Comparison of ENCODE assay signal across 17 mouse cellular contexts in the genomic region with DNA sequence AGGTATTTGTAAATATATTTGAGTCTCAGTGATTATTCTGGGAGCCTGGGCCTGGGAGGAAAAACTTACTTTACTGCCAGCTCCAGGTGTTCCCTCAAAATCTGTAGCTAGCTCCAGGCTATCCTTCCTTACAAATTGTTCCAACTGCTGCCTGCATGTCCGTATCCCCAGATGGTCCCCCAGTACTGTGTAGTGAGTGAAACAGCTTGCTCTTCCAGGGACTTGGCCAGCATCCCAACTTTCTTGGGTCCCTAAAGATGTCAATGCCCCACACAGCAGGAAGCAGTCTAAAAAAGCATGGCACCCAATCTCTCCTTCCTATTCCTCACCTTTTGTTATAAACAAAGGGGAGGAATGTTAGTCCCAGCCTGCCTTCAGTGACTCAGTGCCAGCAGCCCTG.
A peak's percentile ranks its signal among the peaks of the same experiment; 100 is the strongest.
DNase-seq lines count a peak whose midpoint lies in the region; ATAC-seq lines count a peak whose summit lies in the region.
"Had no signal": no experiment of that assay in that cellular context is flagged by ENCODE, and none has a peak within 500 bp of the region (broad histone marks: within the 10 kb centered on the region; RNA-seq: fewer than 3 reads in every experiment).

No protein-coding gene starts in this region.

- no peak overlapping the region for H3K27ac ChIP-seq in forebrain, embryonic 13.5 days
- no peak overlapping the region for H3K27ac ChIP-seq in forebrain, embryonic 10.5 days
- H3K27ac ChIP-seq: hindbrain, embryonic 12.5 days; liver, embryonic 13.5 days; midbrain, embryonic 13.5 days had no signal

- 0 out of 2 replicates have a peak, but pooled peaks cover 5% of the 10 kb centered on the region for H3K4me1 ChIP-seq in forebrain, embryonic 13.5 days
- H3K4me1 ChIP-seq in forebrain, embryonic 10.5 days, result peaks cover 6% of the 10 kb centered on the region
- H3K4me1 ChIP-seq: hindbrain, embryonic 12.5 days; liver, embryonic 13.5 days; midbrain, embryonic 13.5 days had no signal

- H3K27me3 ChIP-seq in forebrain, embryonic 13.5 days, result no peaks in the 10 kb centered on the region
- H3K27me3 ChIP-seq in forebrain, embryonic 10.5 days (ENCODE audit: poor library complexity, severe bottlenecking), result no peaks in the 10 kb centered on the region
- H3K27me3 ChIP-seq: hindbrain, embryonic 12.5 days; liver, embryonic 13.5 days; midbrain, embryonic 13.5 days had no signal

- peak; percentile 75 for ATAC-seq in forebrain, embryonic 13.5 days
- ATAC-seq: midbrain, embryonic 13.5 days had no signal

- no peak overlapping the region for H3K4me3 ChIP-seq in forebrain, embryonic 13.5 days
- H3K4me3 ChIP-seq in forebrain, embryonic 10.5 days, result no peak overlapping the region
- H3K4me3 ChIP-seq: heart, embryonic 10.5 days; hindbrain, embryonic 12.5 days; liver, embryonic 13.5 days; midbrain, embryonic 13.5 days had no signal

- no peaks in the 10 kb centered on the region for H3K36me3 ChIP-seq in forebrain, embryonic 13.5 days (ENCODE audit: poor library complexity, severe bottlenecking)
- no peaks in the 10 kb centered on the region for H3K36me3 ChIP-seq in forebrain, embryonic 10.5 days (replicated peaks)
- H3K36me3 ChIP-seq: heart, embryonic 10.5 days; hindbrain, embryonic 12.5 days; liver, embryonic 13.5 days; midbrain, embryonic 13.5 days had no signal

- no peak for DNase-seq in forebrain, embryonic 10.5 days (ENCODE audit: extremely low spot score, low spot score)
- DNase-seq in right cerebral cortex, postnatal 14 days, result peak; percentile 43
- DNase-seq in right cerebral cortex, postnatal 25 days, result no peak
- peak; percentile 60 to 74 for DNase-seq in layer of hippocampus, adult 8-10 months (ENCODE audit: low spot score in 2 of 2)
- DNase-seq in thymus, postnatal 36 days, result no peak
- DNase-seq in heart, adult 8-10 months (ENCODE audit: low spot score), result no peak
- DNase-seq in spleen, postnatal 4 days (ENCODE audit: low spot score in 2 of 2), result no peak
- DNase-seq: adrenal gland, postnatal 14 days; cerebellum, adult 8-10 months; gastrocnemius, postnatal 36 days; heart, postnatal 10 days; kidney, postnatal 4 days; liver, embryonic 13.5 days had no signal

- WGBS in forebrain, embryonic 13.5 days, result 67% methylated on average over 1 of the region's 1 CpGs
- 77% methylated on average over 1 of the region's 1 CpGs for WGBS in forebrain, embryonic 10.5 days

- no peaks in the 10 kb centered on the region for H3K9me3 ChIP-seq in forebrain, embryonic 13.5 days (replicated peaks)
- H3K9me3 ChIP-seq in forebrain, embryonic 10.5 days, result no peaks in the 10 kb centered on the region
- H3K9me3 ChIP-seq: heart, embryonic 10.5 days; hindbrain, embryonic 12.5 days; liver, embryonic 13.5 days; midbrain, embryonic 13.5 days had no signal

- no peak overlapping the region for H3K4me2 ChIP-seq in forebrain, embryonic 13.5 days
- H3K4me2 ChIP-seq: hindbrain, embryonic 12.5 days; liver, embryonic 13.5 days; midbrain, embryonic 13.5 days had no signal

- H3K9ac ChIP-seq in forebrain, embryonic 13.5 days, result no peak overlapping the region
- H3K9ac ChIP-seq: hindbrain, embryonic 12.5 days; liver, embryonic 13.5 days; midbrain, embryonic 13.5 days had no signal

Comparison
In these comparisons a context has a peak if more than half of its experiments do, and no peak if none do; other contexts are left out.
1. DNase-seq: peak in right cerebral cortex, postnatal 14 days (single experiment) and layer of hippocampus, adult 8-10 months (2 of 2); none in forebrain, embryonic 10.5 days (single experiment), right cerebral cortex, postnatal 25 days (single experiment), thymus, postnatal 36 days (0 of 2), heart, adult 8-10 months (single experiment) and spleen, postnatal 4 days (0 of 2).